Mouse (Mus musculus): Measurements from ENCODE around the gene Gpr107. TPM values are rescaled to one million over a fixed set of nuclear protein-coding genes. Genes with fewer than 3 reads are reported as not detected.

The Gpr107 gene
- polyA plus RNA-seq, 1 experiment from 2014 or later = 31.1 TPM

DNA sequence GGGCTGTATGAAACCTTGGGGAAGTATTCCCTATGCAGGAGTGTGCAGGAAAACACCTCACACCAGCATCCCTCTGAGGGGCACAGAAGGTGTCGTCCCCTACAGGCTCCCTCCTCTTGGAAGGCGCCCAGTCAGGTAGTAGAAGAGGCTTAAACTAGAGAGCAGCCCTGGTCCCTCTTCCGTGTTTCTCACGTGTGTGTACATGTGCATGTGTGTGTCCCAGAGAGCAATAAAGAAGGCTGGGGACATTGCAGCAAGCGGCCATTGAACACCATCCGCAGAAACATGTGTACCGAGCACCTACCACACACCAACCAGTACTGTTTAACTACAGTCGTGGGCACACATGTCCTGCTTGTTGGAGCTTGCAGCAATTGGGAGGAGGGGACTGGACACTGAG lies 108.4 kb downstream of the Gpr107 start:
- H3K9me3 ChIP-seq = no peaks in the 10 kb centered on the region
- H3K9ac ChIP-seq = no peak overlapping the region
- H3K4me1 ChIP-seq (replicated peaks) = peaks cover 67% of the 10 kb centered on the region
- no peak overlapping the region for H3K27ac ChIP-seq
- ATAC-seq = no peak
- H3K27me3 ChIP-seq (replicated peaks) = no peaks in the 10 kb centered on the region
- H3K4me3 ChIP-seq (replicated peaks) = no peak overlapping the region
- H3K36me3 ChIP-seq = no peaks in the 10 kb centered on the region
- H3K4me2 ChIP-seq (replicated peaks) = no peak overlapping the region
- 87% methylated on average over 8 of the region's 8 CpGs for WGBS

DNA sequence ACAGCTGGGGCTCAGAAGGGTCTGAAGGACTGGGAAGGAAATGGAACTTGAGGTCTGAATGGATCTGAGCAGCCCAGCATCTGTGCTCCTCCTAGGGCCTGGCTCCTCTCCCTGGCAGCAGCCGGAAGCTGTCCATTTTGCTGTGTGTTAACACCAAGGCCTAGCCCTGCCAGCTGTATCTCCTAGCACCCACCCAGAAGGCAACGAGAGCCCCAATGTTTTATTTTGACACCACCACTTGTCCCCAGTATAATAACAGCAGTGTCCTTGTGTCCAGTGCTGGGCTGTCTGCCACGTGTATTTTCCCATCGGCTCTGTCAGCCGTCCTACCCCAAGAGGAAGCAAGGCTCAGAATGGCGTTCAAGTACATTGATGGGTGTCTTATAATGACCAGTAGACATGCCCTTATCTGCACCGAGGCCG lies 110.9 kb downstream of the Gpr107 start:
- no peak overlapping the region for H3K4me3 ChIP-seq (replicated peaks)
- no peak overlapping the region for H3K9ac ChIP-seq
- no peaks in the 10 kb centered on the region for H3K36me3 ChIP-seq
- H3K9me3 ChIP-seq = no peaks in the 10 kb centered on the region
- no peaks in the 10 kb centered on the region for H3K27me3 ChIP-seq (replicated peaks)
- peaks cover 52% of the 10 kb centered on the region for H3K4me1 ChIP-seq (replicated peaks)
- peak overlapping the region; percentile 32 for H3K27ac ChIP-seq
- peak; percentile 48; the same call in 1 of the 2 replicates for ATAC-seq
- H3K4me2 ChIP-seq (replicated peaks) = no peak overlapping the region
- 53% methylated on average over 8 of the region's 8 CpGs for WGBS

DNA sequence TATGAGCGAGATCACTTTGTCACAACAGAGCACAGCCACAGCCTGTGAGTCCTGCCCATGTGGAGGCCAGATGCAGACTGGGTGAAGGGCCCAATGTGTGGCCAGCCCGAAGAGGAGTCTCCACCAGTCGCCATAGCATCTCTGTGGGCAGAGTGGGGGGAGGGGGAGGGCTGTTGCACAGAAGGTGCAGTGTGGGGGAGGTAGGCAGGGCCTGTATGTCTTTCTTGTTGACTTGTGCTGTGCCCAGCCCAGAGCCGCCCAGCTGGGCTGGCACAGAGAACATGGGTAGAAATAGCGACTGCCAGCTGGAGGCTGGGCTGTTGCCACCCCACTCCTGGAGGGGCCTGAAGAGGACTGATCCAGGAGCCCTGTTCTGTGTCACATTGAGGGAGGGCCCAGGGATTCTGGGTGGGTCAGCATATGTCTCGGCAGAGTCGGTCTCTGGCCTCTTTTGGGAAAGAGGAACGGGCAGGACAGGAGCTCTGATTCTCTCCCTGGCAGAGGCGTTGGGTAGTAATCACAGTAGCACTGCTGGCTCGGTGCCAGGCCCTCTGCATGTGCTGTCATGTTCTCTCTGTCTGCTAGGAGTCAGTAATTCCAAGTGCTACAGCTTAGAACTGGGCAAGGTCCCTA lies 111.7 kb downstream of the Gpr107 start:
- peaks cover 45% of the 10 kb centered on the region for H3K4me1 ChIP-seq (replicated peaks)
- 34% methylated on average over 10 of the region's 10 CpGs for WGBS
- no peaks in the 10 kb centered on the region for H3K9me3 ChIP-seq
- ATAC-seq = peak; percentile 37; the same call in 1 of the 2 replicates
- no peak overlapping the region for H3K9ac ChIP-seq
- H3K4me3 ChIP-seq (replicated peaks) = no peak overlapping the region
- no peaks in the 10 kb centered on the region for H3K27me3 ChIP-seq (replicated peaks)
- H3K27ac ChIP-seq = peak overlapping the region; percentile 32
- no peaks in the 10 kb centered on the region for H3K36me3 ChIP-seq
- peak overlapping the region; percentile 9; the same call in 1 of the 2 replicates for H3K4me2 ChIP-seq (replicated peaks)

DNA sequence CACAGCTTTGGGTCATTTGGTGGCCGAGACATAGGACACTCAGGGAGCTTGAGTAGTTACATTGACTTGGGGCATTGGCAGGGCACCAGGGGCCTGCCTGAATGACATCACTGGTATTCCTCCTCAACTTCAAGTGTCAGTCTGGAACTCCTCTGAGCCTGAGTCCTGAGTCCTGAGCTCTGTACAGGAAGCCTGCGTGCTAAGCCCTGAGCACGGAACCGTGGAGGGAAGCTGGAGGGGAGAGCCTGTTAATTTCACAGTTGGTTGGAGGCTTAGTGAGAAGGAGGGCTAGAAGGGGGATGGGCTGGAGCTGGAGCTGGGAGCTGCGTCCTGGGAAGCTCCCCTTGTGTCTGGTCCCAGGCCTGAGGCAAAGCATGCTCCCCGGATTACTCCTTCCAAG lies 115.3 kb downstream of the Gpr107 start:
- 50% methylated on average over 6 of the region's 6 CpGs for WGBS
- Histone ChIP-seq H3K36me3 (no peaks in the 10 kb centered on the region), H3K27me3 (replicated peaks) (no peaks in the 10 kb centered on the region), H3K4me1 (replicated peaks) (peaks cover 34% of the 10 kb centered on the region), H3K27ac (no peak overlapping the region), H3K4me3 (replicated peaks) (no peak overlapping the region), H3K4me2 (replicated peaks) (no peak overlapping the region), H3K9ac (no peak overlapping the region), H3K9me3 (no peaks in the 10 kb centered on the region)
- no peak for ATAC-seq

Other genes with a start within 250 kb of the Gpr107 start
- gene Ptges, start 222.5 kb upstream of the Gpr107 start, polyA plus RNA-seq (2015; fragmentation: Nextera tagmentation; extraction: Ambion mirVana) = 2.8 and 4.3 TPM in 2 replicates
- 22.4 and 25.4 TPM in 2 replicates for gene Tor1b, start 199.4 kb upstream of the Gpr107 start, polyA plus RNA-seq (2015; fragmentation: Nextera tagmentation; extraction: Ambion mirVana)
- 78.8 and 90.9 TPM in 2 replicates for gene Tor1a, start 184.4 kb upstream of the Gpr107 start, polyA plus RNA-seq (2015; fragmentation: Nextera tagmentation; extraction: Ambion mirVana)
- gene BC005624, start 170.1 kb upstream of the Gpr107 start, polyA plus RNA-seq (2015; fragmentation: Nextera tagmentation; extraction: Ambion mirVana) = 48.3 and 49.6 TPM in 2 replicates
- gene Usp20, start 170.0 kb upstream of the Gpr107 start, polyA plus RNA-seq (2015; fragmentation: Nextera tagmentation; extraction: Ambion mirVana) = 11.9 and 15.2 TPM in 2 replicates
- gene Fnbp1, start 10.3 kb upstream of the Gpr107 start, polyA plus RNA-seq (2015; fragmentation: Nextera tagmentation; extraction: Ambion mirVana) = 22.7 and 27.3 TPM in 2 replicates
- 23.9 and 25.0 TPM in 2 replicates for gene Ncs1, start 93.5 kb downstream of the Gpr107 start, polyA plus RNA-seq (2015; fragmentation: Nextera tagmentation; extraction: Ambion mirVana)
- gene Hmcn2, start 162.1 kb downstream of the Gpr107 start, polyA plus RNA-seq (2015; fragmentation: Nextera tagmentation; extraction: Ambion mirVana) = 3.3 and 4.2 TPM in 2 replicates